Mouse (Mus musculus) skeletal muscle tissue, adult 2 months (tissue): ENCODE measurements around the gene Krtap11-1.

Source experiments
- DNase-seq: peaks from one replicate; pipeline ENCODE4 v3.0.0-alpha.2; 2012; ENCODE audit warnings: low read depth, low spot score

Gene Krtap11-1

DNA sequence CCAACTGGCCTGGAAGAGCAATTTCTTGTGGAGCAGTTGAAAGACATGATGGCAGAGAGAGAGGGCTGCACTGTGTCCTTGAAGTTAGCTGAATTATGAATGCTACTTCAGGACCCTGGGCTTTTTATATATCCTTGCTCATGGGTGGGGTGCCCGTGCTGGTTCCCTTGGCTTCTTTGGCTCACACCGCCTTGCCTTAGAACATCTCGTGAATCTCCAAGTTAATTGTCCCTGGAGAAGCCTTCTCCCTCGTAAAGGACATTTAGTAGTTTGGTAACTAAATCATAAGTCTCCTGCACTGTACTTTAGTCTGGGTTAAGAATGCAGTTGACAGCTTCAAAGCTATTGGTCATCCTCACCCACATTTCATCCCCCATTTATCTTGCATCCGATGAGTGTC lies at the start of gene Krtap11-1:
Gene Krtap11-1, minus strand, starts transcription at position 101 of the 400 bp plus-strand sequence.
- no peak for DNase-seq

DNA sequence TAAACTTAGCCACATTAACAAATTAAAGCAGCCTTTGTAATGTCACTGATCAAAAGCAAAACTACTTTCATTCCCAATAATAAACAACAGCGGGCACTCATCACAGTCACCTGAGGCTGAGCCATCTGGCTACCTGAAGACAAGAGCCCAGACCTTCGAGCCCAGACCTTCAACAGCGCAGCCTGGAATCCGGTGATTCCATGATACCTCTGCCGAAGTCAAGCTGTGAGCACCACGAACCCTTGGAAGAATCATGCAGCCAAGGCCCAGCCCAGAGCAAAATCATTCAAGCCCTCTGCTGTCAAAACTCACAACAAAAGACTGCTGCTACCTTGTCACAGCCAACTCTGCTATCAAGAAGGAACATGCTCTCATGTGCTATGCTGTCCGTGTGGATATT lies 47.2 kb upstream of the Krtap11-1 start:
- DNase-seq = no peak

DNA sequence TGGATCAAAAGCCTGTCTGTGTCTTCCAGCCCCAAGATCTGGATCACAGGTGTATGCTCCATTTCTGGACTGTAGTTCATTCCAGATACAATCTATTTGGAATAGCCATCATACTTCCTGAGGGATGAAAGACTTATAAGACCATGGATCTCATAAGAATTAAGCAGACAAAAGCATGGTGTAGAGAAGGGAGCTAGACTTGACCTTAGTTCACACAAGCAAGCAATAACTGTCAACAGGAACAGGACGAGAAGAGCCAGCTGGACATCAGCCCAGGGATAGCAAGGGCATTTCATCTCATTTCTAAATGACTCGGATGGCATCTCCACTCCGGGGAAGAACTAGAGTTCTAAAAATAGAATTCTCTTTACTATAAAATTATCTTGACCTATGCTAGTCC lies 46.3 kb upstream of the Krtap11-1 start:
- peak; percentile 78 for DNase-seq

- no peak for DNase-seq
Observed at GRCm38 (mm10) chr16:89613726-89614125, 42.7 kb upstream of the Krtap11-1 start.

DNA sequence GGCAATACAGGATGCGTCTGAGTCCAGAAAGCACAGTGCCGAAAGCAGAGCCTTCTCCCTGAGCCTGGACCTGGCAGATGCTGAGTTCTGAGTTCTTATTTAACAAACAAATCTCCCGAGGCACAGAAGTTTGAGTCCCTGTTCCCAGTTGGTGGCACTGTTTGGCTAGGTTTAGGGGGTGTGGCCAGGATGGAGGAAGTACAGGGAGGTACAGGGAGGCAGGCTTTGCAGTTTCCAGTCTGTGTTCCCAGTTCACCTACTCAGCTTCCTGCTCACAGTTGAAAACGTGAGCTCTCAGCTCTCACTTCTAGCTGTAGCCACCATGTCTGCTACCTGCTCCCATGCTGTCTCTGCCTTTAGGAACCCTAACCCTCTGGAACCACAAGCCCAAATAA lies 37.8 kb upstream of the Krtap11-1 start:
- DNase-seq = no peak

- DNase-seq = peak; percentile 89
Observed at GRCm38 (mm10) chr16:89608161-89608790, 37.3 kb upstream of the Krtap11-1 start.

GRCm38 (mm10) chr16:89606951-89607350 lies 36.0 kb upstream of the Krtap11-1 start:
- DNase-seq = no peak

DNA sequence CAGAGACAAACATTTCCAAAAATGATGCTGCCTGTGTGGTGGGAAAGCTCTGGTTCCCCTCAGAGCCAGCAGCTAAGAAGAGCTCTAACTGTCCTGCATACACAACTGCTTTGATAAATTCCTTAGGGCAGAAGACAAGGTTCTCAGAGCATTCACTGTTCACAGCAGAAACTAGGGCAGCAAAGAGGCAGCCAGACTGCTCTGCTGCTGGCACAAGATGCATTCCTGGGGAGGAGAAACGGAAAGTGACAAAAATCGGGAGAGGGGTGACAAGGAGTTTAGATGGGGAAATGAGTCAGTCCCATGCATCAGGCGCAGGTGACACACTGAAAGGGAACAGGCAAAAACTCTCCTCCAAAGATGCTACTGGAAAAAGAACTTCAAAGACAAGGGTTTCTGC lies 16.2 kb upstream of the Krtap11-1 start:
- no peak for DNase-seq

DNA sequence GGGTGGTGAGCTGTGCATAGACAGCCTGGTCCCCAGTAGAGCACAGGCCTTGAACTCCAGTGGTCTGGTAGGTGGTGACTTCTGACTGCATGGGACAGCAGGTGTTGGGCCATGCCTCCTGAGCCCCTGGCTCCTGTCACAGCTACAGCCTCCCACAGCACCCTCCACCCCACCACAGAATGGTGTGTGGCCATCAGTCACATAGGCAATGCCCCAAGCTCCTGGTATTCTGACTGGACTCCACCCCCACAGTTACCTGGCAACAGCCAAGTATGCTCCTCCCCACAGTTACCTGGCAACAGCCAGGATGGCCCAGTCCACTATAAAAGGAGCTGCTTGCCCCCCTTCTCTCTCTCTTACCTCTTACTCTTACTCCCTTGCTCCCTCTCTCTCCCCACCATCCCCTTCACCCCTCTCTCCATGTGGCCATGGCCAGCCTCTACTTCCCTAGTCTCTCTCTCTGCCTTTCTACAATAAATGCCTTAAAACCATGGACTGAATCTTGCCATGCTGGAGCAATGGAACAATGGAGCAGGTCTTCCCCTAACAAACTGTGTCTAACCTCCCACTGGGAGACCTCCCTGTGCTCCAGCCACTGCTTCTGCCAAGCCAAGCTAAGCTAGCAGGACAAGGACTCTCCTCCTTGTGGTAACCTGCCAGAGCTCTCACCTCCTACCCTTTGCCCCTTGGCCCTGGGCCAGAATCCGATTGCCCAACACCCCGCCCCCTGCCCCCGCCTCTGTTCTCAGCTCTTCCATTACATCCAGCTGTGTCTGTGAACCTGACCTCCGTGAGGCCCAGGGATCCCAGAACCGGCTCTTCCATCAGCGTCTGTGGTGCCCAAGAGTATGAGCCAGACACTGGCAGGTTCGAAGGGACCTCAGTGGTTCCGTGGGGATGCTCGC lies 14.9 kb upstream of the Krtap11-1 start:
- DNase-seq = no peak

- no peak for DNase-seq
Observed at GRCm38 (mm10) chr16:89581658-89582057, 10.7 kb upstream of the Krtap11-1 start.

DNA sequence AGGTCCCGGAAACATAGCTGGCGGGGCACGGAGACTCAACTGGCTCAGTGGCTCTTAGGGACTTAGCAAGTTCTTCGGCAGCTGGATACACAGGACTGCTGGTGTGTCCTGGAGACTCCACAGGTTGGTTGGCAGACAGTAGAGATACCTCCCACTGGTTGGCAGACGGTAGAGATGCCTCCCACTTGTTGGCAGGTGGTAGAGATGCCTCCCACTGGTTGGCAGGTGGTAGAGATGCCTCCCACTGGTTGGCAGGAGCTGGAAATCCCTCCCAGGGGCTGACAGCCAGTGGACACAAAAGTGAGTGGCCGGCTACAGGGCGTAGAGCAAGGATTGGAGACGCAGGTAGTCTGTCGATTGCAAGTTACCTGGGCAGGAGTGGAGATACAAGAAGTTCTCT lies 467 bp downstream of the Krtap11-1 start:
- peak; percentile 26 for DNase-seq

DNA sequence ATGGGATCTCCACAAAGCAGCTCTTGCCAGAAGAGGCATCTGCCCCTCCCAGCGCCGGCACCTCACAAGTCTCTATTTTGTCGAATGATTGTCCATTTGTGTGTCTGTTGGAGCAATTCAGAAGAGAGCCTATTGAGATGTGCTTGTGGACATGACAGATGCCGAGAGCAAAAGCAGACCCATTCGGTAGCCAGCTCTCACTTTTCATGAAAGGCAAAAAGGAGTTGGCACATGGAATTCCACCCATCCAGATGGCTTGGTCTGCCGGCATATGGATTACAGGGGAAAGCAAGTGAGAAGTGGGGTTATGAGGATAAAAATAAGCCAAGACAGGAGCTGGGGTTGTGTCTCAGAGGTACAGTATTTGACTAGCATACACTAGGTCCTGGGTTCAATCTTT lies 1.8 kb downstream of the Krtap11-1 start:
- DNase-seq = no peak

DNA sequence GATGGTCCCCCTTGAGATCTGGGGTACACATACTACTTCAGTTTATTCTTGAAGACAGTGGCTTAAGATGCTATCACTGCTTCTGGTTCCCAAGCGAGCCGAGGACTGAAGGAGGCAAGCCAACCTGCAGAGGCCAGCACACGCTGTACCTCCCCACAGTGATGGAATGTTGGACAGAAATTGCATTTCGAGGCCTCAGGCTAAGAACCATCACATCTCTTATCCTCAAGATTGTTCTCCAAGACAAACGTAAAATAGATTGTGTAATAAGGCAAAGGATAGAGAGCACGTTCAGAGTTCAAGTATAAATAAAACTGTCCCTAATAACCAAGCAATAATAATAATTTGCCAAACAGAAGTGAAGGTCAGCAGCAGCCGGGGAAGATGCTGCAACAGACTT lies 2.8 kb downstream of the Krtap11-1 start:
- DNase-seq = no peak

- no peak for DNase-seq
Observed at GRCm38 (mm10) chr16:89550298-89550697, 20.7 kb downstream of the Krtap11-1 start.

GRCm38 (mm10) chr16:89538031-89538484 lies 32.9 kb downstream of the Krtap11-1 start:
- DNase-seq = no peak

DNA sequence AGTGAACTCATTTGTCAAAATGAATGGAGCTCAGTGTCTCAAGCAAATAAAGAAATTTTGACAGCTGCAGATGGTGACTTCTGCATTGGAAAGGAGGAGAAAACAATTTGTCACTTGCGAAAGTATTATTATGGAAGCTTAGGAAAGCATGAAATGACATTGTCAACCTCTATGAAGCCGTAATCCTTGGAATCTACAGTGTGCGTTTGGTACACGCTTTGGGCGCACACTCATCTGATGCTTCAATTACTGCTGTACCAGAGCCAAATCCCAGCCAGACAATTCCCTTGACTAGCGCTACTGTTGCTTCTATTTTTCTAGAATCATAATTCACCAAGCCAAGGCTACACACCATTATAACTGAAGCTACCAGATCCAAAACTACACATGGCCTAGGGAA lies 33.6 kb downstream of the Krtap11-1 start:
- no peak for DNase-seq

DNA sequence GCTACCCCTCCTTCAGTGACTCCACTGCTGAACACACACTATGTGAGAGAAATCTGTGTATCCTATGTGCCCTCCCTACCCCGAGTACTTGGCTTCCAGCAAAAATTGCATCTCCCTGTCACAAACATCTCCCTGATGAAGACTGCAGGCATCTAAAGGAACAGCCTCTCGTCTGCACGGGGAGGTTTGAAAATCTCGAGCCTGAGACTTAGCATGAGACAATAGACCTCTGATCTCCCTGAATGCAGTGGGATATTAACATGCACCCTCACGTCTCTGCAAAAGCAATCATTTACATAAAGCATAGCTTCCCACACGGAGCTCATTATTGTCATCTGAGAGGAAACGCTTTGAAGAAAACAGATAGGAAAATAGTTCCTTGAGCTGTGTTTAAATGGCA lies 40.4 kb downstream of the Krtap11-1 start:
- no peak for DNase-seq

DNA sequence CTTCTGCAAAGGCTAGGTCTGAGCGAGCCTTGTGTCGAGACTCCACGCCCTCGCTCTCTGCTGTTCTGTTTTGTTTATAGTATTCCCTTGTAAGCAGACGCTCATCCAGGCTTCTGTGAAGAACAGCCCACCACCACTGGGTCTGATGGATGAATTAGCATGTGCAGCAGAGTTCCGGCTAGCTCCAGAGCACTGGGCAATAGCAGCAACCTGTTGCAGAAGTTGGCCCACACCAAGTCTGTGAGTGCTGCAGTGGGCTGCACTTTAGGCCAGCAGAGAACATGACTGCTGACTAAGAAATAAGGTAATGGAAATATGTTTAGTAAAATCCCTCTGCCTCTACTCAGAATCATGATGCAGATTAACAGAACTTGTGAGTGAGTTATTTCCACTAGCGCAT lies 41.1 kb downstream of the Krtap11-1 start:
- DNase-seq = no peak

GRCm38 (mm10) chr16:89528380-89528779 lies 42.6 kb downstream of the Krtap11-1 start:
- DNase-seq = no peak

DNA sequence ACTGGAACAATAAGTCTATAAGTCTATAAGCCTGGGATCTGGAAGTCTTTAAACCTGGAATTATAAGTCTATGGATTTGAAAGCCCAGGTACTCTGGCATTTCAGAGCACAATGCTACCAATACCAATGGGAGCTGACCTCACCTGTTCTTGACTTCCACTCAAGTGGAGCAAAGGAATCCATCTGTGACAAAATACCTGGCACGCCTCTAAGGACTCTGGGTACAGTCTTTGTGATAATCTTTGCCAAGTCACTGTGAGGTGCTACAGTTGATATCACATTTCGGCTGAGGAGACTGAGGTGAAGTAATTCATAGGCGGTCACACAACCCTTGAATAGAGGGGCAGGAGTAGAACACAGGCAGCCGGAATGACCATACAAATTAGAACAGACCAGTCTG lies 50.0 kb downstream of the Krtap11-1 start:
- DNase-seq = no peak

- peak; percentile 9 for DNase-seq
Observed at GRCm38 (mm10) chr16:89520555-89520954, 50.4 kb downstream of the Krtap11-1 start.
